Mouse (Mus musculus): ENCODE results near the gene Dirc2. TPM values are rescaled to one million over a fixed set of nuclear protein-coding genes. Genes with fewer than 3 reads are reported as not detected.

Dirc2 gene
- polyA plus RNA-seq, 1 experiment from 2014 or later, result 23.3 TPM

DNA sequence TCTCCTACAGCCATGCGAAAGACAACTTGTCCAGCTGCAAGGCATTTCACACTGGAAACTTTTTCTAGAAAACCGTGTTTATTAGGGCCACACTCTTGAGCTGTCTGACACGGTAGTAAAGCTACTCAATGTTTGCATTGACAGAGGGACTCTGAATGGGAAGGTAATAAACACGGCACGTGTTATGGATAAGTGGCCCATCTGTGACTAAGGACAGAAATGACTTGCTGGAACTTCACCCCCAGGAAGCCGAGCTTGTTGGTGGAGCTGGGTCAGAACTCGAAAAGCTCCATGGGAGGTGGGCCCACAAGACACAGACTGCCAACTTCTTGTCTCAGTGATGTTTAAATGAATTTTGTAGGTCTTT lies 20.9 kb downstream of the Dirc2 start:
- H3K36me3 ChIP-seq (replicated peaks), result no peaks in the 10 kb centered on the region
- ATAC-seq (ENCODE audit: low FRiP score), result no peak
- no peaks in the 10 kb centered on the region for H3K4me1 ChIP-seq
- H3K27me3 ChIP-seq, result no peaks in the 10 kb centered on the region
- H3K9me3 ChIP-seq, result no peaks in the 10 kb centered on the region
- H3K27ac ChIP-seq, result no peak overlapping the region
- WGBS, result 88% methylated on average over 7 of the region's 7 CpGs
- no peak overlapping the region for H3K4me3 ChIP-seq (replicated peaks)
- no peak overlapping the region for H3K9ac ChIP-seq
- no peak overlapping the region for H3K4me2 ChIP-seq

DNA sequence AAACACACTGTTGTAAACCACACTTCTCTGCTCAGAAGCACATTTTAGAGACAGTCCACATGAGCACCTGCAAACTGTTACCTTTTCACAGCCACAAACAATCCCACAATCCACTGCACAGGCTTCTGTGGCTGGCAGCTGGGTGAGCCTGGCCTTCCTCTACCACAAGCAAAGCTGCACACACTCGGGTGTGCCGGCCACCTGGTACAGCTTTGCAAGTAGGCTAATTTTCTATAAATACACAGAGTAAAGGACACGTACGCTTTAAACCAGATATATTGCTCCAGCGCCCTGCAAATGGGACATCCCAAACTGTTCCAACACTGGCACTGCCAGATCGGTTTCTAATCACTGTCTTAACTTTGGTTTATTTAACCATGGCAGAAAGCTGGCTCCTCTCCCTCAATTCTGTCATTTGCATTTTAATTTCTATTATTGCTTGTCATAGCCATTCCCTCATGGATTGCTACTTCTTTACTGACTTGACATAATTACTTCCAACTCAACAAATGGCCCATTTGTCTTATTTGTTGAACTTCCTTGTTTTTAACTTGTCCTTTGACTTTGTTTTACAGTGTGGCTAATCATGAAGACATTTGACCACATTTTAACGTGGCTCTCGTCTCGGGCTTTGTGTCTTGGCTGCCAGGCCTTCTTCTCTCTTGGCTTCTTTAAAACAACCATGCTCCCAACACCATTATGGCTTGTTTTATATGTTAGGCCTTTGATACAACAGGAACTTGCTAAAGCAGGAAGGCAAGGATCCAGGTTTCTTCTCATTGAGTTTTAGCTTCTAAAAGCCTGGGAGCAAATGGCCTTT lies 21.5 kb downstream of the Dirc2 start:
- no peaks in the 10 kb centered on the region for H3K27me3 ChIP-seq
- H3K4me2 ChIP-seq, result no peak overlapping the region
- no peak overlapping the region for H3K4me3 ChIP-seq (replicated peaks)
- no peaks in the 10 kb centered on the region for H3K4me1 ChIP-seq
- ATAC-seq (ENCODE audit: low FRiP score), result no peak
- H3K9me3 ChIP-seq, result no peaks in the 10 kb centered on the region
- no peak overlapping the region for H3K9ac ChIP-seq
- H3K27ac ChIP-seq, result no peak overlapping the region
- WGBS, result 90% methylated on average over 9 of the region's 9 CpGs
- no peaks in the 10 kb centered on the region for H3K36me3 ChIP-seq (replicated peaks)

DNA sequence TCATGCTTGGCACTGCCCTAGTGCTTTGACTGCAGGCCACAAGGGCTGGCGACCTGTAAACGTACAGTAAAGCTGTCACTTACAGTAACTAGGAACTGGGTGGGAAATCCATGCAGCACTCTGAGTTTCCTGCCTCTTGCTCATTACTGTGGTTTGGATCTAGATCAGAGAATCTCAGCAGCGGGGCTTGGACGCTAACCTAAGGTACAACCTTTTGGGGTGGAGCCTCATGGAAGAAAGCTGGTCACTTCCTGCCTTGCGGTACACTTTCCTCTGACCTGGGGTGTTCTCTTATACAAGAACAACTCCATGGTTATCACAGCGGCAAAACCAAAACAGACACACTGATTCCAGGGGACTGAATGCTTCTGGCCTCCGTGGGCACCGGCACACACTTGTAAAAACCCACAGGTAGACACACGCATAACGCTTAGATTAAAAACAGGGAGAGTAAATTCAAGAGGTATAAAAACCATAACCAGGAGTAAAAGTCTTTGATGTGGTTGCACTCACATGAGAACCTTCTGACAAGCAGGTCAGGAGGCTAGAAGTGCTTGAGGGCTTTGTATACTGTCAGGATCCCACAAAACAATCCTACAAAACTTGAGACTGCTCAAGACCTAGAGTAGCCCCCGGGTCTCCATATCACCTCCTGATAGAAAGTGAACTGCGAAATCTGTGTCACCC lies 26.8 kb downstream of the Dirc2 start:
- H3K36me3 ChIP-seq (replicated peaks), result no peaks in the 10 kb centered on the region
- no peaks in the 10 kb centered on the region for H3K27me3 ChIP-seq
- no peak overlapping the region for H3K4me2 ChIP-seq
- 94% methylated on average over 12 of the region's 12 CpGs for WGBS
- no peak for ATAC-seq (ENCODE audit: low FRiP score)
- H3K4me3 ChIP-seq (replicated peaks), result no peak overlapping the region
- H3K4me1 ChIP-seq, result peaks cover 11% of the 10 kb centered on the region
- no peak overlapping the region for H3K9ac ChIP-seq
- no peaks in the 10 kb centered on the region for H3K9me3 ChIP-seq
- no peak overlapping the region for H3K27ac ChIP-seq

DNA sequence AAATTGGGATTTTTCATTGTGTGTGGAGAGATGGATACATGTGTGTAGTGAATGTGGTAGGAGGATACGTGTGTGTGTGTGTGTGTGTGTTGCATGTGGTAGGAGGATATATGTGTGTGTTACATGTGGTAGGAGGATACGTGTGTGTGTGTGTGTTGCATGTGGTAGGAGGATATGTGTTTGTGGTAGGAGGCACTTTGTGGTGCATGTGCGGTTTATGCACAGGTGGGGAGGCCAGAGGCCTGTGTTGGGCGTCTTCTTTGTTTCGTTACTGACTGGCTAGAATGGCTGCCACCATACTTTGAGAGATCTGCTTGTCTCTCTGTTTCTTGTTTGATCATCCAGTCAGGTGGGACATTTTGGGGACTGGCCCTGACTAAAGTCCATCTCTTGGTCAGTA lies 27.5 kb downstream of the Dirc2 start:
- no peaks in the 10 kb centered on the region for H3K9me3 ChIP-seq
- H3K4me1 ChIP-seq, result peaks cover 11% of the 10 kb centered on the region
- no peak overlapping the region for H3K4me3 ChIP-seq (replicated peaks)
- H3K27me3 ChIP-seq, result no peaks in the 10 kb centered on the region
- H3K27ac ChIP-seq, result no peak overlapping the region
- H3K4me2 ChIP-seq, result no peak overlapping the region
- no peak for ATAC-seq (ENCODE audit: low FRiP score)
- H3K9ac ChIP-seq, result no peak overlapping the region
- WGBS, result over 99% methylated on average over 5 of the region's 5 CpGs
- H3K36me3 ChIP-seq (replicated peaks), result no peaks in the 10 kb centered on the region

DNA sequence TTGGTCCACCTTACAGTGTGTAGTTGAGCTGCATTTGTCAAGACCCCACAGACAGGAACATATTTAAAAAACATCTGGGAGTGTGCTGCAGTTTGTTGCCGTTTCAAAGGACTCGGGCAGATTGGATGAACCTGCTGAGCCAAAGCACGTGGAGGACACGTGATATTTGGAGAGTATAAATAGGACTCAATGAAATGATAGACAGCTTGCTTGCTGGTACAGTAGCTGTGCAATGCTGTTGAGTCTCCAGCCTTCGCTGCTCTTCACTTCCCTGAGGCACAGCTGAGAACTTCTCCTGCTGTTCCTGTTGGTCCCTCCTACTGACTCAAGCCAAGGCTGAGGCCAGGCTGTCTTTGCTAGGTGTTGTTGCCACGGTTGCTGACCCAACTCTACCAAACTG lies 28.2 kb downstream of the Dirc2 start:
- H3K4me2 ChIP-seq, result no peak overlapping the region
- WGBS, result 88% methylated on average over 6 of the region's 6 CpGs
- H3K9me3 ChIP-seq, result no peaks in the 10 kb centered on the region
- peaks cover 11% of the 10 kb centered on the region for H3K4me1 ChIP-seq
- H3K36me3 ChIP-seq (replicated peaks), result no peaks in the 10 kb centered on the region
- no peak overlapping the region for H3K4me3 ChIP-seq (replicated peaks)
- ATAC-seq (ENCODE audit: low FRiP score), result no peak
- no peaks in the 10 kb centered on the region for H3K27me3 ChIP-seq
- H3K27ac ChIP-seq, result no peak overlapping the region
- no peak overlapping the region for H3K9ac ChIP-seq

DNA sequence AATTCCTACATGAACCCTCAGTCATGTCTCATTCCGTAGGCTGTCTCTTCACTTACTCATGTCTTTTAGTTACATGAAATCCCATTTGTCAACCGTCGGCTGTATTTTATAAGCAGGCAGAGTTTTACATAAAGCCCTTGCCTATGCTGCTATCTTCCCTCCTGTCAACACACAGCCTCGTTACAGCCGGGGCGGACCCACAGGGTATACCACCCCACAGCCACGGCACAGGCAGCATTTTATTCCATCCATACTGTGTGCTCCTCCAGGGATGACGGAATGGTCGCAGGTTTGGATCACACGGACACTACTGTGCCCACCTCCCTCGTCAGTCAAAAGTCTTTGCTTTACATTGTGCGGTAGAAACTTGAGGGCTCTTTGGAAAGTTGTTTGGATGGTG lies 28.8 kb downstream of the Dirc2 start:
- H3K9me3 ChIP-seq, result no peaks in the 10 kb centered on the region
- no peak for ATAC-seq (ENCODE audit: low FRiP score)
- no peaks in the 10 kb centered on the region for H3K36me3 ChIP-seq (replicated peaks)
- peaks cover 11% of the 10 kb centered on the region for H3K4me1 ChIP-seq
- H3K27me3 ChIP-seq, result no peaks in the 10 kb centered on the region
- H3K9ac ChIP-seq, result no peak overlapping the region
- H3K4me3 ChIP-seq (replicated peaks), result no peak overlapping the region
- 71% methylated on average over 12 of the region's 12 CpGs for WGBS
- H3K4me2 ChIP-seq, result no peak overlapping the region
- no peak overlapping the region for H3K27ac ChIP-seq

DNA sequence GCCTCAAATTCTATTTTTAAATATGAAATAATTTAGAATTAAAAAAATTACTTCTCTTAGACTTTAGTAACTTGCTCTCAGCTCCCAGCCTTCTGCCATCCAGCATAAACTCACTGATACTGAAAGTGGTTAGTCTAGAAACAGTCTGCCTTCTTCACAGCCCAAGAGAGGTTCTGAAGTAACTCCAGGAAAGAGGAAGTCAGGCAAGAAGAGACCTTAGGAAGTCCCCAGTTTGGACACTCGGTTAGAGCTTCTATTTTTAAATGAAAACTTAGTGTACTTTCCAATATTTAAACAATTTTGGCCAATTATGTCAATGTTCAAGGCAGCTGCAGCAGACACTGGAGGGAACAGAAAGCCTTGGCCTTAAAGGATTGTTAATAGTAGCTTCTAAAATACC lies 29.6 kb downstream of the Dirc2 start:
- WGBS, result 79% methylated on average over 1 of the region's 1 CpGs
- Histone ChIP-seq H3K27ac (no peak overlapping the region), H3K27me3 (no peaks in the 10 kb centered on the region), H3K4me1 (peaks cover 11% of the 10 kb centered on the region), H3K36me3 (replicated peaks) (no peaks in the 10 kb centered on the region), H3K9me3 (no peaks in the 10 kb centered on the region), H3K9ac (no peak overlapping the region), H3K4me3 (replicated peaks) (no peak overlapping the region), H3K4me2 (no peak overlapping the region)
- ATAC-seq (ENCODE audit: low FRiP score), result no peak

DNA sequence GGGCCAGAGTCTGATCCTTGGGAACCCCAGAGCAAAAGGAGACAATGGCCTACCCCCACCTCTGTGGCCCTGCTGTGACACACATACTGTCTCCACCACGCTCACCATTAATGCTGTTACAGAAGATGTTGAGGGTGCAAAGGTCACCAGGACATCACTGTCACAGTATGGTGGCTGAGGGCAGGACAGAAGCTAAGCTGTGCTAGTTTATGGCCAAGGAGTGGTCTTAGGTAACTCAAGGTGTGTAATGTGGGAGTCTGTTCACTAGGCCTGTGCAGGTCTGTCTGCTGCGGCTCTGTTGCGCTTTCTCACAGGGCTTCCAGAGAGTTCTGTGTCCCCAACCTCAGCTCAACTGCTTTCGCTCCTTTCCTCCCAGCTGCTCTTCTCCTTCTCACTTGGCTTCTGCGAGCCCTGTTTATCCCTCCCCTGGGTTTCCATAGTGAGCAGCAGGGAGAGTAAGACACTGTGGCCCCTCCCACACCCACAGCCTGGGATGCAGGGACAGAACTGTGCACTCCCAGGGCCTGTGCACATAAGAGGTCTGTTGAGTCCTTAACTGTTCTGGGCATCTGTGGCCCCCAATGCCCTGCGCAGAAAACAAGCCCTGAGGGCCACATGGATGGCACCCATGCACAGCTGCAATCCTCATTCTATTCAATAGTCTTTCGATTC lies 30.9 kb downstream of the Dirc2 start:
- Histone ChIP-seq H3K4me1 (peaks cover 11% of the 10 kb centered on the region), H3K9ac (no peak overlapping the region), H3K9me3 (no peaks in the 10 kb centered on the region), H3K36me3 (replicated peaks) (0 out of 2 replicates have a peak, but pooled peaks cover 2% of the 10 kb centered on the region), H3K27me3 (no peaks in the 10 kb centered on the region), H3K27ac (no peak overlapping the region), H3K4me2 (no peak overlapping the region), H3K4me3 (replicated peaks) (no peak overlapping the region)
- 61% methylated on average over 7 of the region's 7 CpGs for WGBS
- ATAC-seq (ENCODE audit: low FRiP score), result no peak

DNA sequence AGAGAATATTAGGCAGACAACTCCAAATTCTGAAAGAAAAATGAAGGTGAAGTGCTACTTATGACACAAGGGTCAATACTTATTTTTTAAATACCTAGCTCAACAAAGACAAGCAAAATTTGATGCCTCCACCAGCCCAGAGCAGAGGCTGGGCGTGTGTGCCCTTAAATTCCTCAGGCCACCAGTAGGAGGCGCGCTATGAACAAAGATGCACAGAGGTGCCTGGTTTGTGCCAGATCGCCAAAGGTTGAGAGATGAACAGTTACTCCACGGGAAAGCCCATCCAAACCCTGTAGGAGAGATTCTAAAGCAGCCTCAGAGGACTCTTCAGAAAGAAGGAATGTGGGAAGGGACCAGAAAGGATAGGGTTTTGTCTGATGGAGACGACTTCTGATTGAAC lies 35.1 kb downstream of the Dirc2 start:
- ATAC-seq (ENCODE audit: low FRiP score), result no peak
- 14% methylated on average over 6 of the region's 6 CpGs for WGBS
- H3K4me3 ChIP-seq (replicated peaks), result no peak overlapping the region

DNA sequence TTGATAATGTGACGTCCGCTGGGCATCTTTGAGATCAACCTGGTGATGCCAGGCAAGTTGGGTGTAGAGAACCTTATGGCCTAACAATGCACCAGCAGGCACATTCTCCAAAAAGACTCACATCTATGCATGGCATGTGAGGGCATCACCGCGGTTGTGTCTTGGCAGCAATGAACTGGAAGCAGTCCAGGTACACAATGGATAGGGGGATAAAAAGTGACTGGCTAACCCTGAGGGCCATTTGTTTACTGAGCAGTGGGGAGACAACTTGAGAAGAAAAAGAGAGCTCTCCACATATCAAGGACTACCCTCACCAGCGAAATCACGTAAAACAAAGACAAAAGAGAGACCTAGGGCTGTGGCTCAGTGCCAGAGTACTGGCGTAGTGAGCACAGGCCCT lies 37.1 kb downstream of the Dirc2 start:
- 82% methylated on average over 7 of the region's 7 CpGs for WGBS
- Histone ChIP-seq H3K4me3 (replicated peaks) (no peak overlapping the region), H3K36me3 (replicated peaks) (peaks cover 2% of the 10 kb centered on the region; the same call in 1 of the 2 replicates)

More for the DNA sequence above, 35.1 kb downstream of the Dirc2 start:
- H3K9ac ChIP-seq, result no peak overlapping the region
- 0 out of 2 replicates have a peak, but pooled peaks cover 2% of the 10 kb centered on the region for H3K36me3 ChIP-seq (replicated peaks)
- H3K9me3 ChIP-seq, result no peaks in the 10 kb centered on the region
- no peak overlapping the region for H3K27ac ChIP-seq
- peaks cover 18% of the 10 kb centered on the region for H3K4me1 ChIP-seq
- no peak overlapping the region for H3K4me2 ChIP-seq
- H3K27me3 ChIP-seq, result no peaks in the 10 kb centered on the region

DNA sequence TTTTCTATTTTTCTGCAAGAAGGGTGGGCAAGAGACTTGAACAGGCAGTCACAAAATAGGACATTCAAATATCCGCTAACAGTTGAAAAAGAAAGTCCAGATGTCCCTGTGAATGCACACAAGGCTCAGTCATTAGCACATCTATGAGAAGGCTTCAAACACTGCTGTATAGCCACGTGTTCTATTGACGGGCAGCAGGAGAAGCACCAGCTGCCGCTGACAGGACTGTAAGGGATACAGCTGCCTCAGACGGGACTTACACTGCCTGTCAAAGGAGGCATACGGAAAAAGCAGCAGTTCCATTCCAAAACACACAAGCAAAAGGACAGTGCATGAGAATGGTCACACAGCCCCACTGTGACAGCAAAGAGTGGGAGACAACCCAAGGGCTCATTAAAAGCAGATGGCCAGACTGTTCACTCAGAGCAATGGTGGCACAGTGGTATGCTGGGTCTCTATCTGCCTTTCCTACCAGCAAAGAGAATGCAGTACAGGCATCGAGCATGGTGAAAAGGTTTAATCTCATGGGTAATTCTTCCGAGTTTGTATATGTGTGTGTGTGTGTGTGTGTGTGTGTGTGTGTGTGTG lies 39.9 kb downstream of the Dirc2 start:
- H3K27me3 ChIP-seq, result no peaks in the 10 kb centered on the region
- no peak overlapping the region for H3K9ac ChIP-seq
- H3K9me3 ChIP-seq, result no peaks in the 10 kb centered on the region
- peaks cover 2% of the 10 kb centered on the region; the same call in 1 of the 2 replicates for H3K36me3 ChIP-seq (replicated peaks)
- H3K4me2 ChIP-seq, result no peak overlapping the region
- peaks cover 14% of the 10 kb centered on the region for H3K4me1 ChIP-seq
- peak; percentile 96 for ATAC-seq (ENCODE audit: low FRiP score)
- H3K4me3 ChIP-seq (replicated peaks), result no peak overlapping the region
- WGBS, result 24% methylated on average over 8 of the region's 8 CpGs
- H3K27ac ChIP-seq, result peak overlapping the region; percentile 80

More for the DNA sequence above, 37.1 kb downstream of the Dirc2 start:
- no peaks in the 10 kb centered on the region for H3K9me3 ChIP-seq
- 0 out of 2 replicates have a peak overlapping the region, but pooled peaks have one; percentile 19 for H3K27ac ChIP-seq
- ATAC-seq (ENCODE audit: low FRiP score), result no peak
- H3K4me1 ChIP-seq, result peaks cover 14% of the 10 kb centered on the region
- no peak overlapping the region for H3K9ac ChIP-seq
- no peak overlapping the region for H3K4me2 ChIP-seq
- H3K27me3 ChIP-seq, result no peaks in the 10 kb centered on the region

DNA sequence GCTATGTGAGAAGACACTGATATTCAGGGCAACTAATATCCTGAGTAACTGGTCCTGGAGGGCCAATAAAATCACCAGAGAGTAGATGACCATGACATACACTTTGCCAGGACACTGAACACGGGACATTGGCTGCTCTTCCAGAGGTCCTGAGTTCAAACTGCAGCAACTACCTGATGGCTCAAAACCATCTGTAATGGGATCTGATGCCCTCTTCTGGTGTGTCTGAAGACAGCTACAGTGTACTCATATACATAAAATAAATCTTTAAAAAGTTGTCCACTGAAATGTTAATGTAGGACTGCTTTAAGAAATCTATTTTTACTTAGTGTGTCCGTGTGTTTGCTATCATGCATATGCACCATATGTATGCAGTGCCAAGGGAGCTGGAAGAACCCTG lies 42.6 kb downstream of the Dirc2 start:
- WGBS, result 81% methylated on average over 2 of the region's 2 CpGs
- Histone ChIP-seq H3K27ac (no peak overlapping the region), H3K4me2 (no peak overlapping the region), H3K27me3 (no peaks in the 10 kb centered on the region), H3K36me3 (replicated peaks) (no peaks in the 10 kb centered on the region; the same call in 1 of the 2 replicates), H3K9me3 (no peaks in the 10 kb centered on the region), H3K4me1 (peaks cover 14% of the 10 kb centered on the region), H3K9ac (no peak overlapping the region), H3K4me3 (replicated peaks) (no peak overlapping the region)
- no peak for ATAC-seq (ENCODE audit: low FRiP score)

Measured in forebrain, embryonic 12.5 days (tissue).